Mouse (Mus musculus): ENCODE measurements at regions not wholly inside any gene's neighbourhood (a gene's known extent, or its start where the extent isn't known, plus 50 kb on each side); places are given as distances from the start of the nearest gene placed in this dataset.

DNA sequence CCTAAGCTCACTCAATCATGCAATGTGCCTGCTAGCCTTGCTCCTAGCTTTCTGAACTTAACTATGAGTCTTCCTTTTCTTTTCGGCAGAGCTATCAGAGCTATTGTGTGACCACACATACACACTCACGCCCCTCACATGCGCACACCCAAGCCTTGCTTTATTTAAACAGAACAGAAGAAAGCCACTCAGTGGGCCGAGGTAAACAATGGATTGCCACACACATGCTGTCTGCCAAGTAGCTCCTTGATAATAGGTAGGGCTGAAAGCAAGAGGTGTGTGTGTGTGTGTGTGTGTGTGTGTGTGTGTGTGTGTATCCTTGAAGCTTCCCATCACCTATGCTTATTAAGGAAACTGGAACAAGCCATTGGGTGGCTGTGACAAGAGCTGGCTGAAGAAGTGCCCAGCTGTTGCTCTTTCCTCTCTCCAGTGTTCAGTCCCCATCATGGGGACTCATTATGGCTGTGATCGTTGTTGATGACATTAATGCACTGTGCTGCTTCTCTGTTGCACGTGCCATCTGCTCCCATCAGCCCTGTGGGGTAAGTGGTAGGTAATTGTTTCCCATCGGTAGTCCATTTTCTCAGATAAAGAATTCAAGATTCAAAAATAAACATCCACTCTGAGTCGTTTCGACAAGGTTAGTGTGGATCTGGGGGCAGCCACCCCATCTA, 201.3 kb upstream of the H2al1a start:
- TF ChIP-seq CTCF (IDR thresholded peaks at IDR 0.05; ENCODE audit: extremely low read depth, insufficient read depth, insufficient read length, insufficient replicate concordance) (no peak), POLR2A (IDR thresholded peaks at IDR 0.05; ENCODE audit: low read depth, low read length) (no peak)

Data from spleen, adult 2 months (tissue).